Mouse (Mus musculus) gastrocnemius, adult 18-20 months (tissue): ENCODE measurements around the gene Nr1i3. TPM values are rescaled to one million over a fixed set of nuclear protein-coding genes. Genes with fewer than 3 reads are reported as not detected.

ENCODE experiments used
- DNase-seq: peaks from one replicate; pipeline ENCODE4 v3.0.0; 2021; ENCODE audit warnings: low spot score
- total RNA-seq, 2 experiments: library from RNA; stranded (reverse); gene quantifications; 2 replicates each; pipeline ENCODE4 v1.2.3; 2021

Nr1i3 gene
- total RNA-seq, 2 experiments from 2014 or later = not detected

DNA sequence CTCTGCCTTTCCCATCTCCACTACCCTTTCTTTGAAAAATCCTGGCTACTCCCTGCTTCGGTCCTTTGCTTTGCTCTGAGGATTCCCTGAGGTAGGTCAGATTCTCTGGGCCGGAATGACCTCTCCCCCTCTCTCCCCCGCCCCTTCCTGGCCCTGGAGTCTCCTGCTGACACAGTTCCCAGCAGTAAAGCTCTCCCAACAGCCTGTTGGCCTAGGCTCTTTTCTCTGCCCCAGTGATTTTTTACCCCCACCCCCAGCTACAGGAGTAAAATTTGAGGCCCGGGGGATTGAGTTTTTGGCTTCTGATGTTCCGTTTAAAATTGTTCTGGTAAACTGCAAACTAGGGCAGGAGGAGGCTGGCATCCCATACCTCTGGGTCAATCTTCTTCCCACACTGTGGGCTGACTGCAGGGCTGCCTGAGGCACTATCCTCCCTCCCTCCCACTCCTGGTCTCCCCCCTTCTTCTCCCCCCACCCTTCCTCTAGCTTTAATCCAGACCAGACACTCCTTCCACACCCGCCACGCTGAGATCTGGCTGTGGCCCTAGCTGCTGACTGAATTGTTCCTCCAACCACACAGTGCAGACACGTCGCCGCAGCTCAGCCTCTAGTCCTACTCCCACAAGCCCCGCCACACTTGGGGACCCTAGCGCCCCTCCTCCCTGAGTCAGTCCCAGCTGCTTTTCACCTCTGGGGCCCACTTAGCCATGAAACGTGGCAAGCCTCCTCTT is 38.0 kb downstream of the Nr1i3 start:
- no peak for DNase-seq

DNA sequence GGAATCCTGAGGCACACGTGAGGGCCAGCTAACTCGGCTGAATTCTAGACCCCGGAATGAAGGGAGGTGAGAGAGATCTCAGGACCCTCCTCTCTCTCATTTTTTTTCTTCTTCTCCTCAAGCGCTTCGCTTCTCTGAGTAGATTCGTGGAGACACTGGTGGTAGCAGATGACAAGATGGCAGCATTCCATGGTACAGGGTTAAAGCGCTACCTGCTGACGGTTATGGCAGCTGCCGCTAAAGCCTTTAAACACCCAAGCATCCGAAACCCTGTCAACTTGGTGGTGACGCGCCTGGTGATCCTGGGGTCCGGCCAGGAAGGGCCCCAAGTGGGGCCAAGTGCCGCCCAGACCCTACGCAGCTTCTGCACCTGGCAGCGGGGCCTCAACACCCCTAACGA is 38.6 kb downstream of the Nr1i3 start:
- no peak for DNase-seq

DNA sequence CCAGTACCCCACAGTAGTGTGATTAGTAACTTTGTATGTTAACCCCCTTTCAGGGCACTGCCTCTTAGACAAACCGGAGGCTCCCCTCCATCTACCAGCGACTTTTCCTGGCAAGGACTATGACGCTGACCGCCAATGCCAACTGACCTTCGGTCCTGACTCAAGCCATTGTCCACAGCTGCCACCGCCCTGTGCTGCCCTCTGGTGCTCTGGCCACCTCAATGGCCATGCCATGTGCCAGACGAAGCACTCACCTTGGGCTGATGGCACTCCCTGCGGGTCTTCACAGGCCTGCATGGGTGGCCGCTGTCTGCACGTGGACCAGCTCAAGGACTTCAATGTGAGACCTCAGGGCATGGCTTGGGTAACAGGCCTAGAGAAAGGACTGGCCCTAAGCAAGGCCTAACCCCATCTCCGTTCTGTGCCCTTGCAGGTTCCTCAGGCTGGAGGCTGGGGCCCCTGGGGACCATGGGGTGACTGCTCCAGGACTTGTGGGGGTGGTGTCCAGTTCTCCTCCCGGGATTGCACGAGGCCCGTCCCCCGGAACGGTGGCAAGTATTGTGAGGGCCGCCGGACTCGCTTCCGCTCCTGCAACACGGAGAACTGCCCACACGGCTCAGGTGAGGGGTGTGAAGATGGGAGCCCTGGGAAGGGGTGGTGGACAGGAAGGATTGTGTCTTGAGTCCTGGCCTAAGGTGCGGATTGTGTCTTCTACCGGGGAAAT is 42.5 kb downstream of the Nr1i3 start:
- no peak for DNase-seq

DNA sequence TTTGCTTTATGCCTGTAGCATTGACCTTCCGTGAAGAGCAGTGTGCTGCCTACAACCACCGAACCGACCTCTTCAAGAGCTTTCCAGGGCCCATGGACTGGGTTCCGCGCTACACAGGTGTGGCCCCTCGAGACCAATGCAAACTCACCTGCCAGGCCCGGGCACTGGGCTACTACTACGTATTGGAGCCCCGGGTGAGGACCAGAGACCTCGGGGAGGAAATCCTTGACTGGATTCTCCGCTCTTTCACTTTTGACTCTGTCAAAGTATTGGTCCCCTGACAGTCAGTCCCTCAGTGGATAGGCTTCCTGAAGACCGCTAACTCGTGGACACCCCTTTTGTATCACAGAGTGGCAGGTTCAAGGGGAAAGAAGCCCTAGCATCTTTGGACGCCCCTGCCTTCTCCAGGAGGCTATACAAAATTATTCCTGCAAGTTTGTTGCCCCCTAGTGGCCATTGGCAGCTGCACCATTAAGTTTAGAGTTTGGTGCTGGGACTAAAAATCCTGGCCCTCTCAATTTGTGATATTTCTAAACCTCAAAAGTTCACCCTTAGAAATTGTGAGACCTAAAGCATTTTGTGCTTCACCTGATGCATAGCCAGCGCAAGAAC is 43.3 kb downstream of the Nr1i3 start:
- peak; percentile 72 for DNase-seq

DNA sequence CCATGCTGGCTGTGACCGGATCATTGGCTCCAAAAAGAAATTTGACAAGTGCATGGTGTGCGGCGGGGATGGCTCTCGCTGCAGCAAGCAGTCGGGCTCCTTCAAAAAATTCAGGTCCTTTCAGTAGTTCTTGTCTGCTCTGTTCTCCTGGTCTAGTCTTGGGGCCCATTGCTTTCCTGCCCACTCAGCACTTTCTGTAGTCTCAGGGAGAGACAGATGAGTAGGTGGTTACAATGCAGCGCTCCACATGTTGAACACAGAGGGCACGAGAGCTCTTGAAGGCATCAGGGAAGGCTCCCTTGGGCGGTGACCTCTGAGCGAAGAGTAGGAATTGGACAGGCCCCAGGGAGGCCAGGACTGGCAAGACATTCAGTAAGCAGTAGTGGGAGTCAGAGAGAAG is 44.0 kb downstream of the Nr1i3 start:
- DNase-seq = no peak

DNA sequence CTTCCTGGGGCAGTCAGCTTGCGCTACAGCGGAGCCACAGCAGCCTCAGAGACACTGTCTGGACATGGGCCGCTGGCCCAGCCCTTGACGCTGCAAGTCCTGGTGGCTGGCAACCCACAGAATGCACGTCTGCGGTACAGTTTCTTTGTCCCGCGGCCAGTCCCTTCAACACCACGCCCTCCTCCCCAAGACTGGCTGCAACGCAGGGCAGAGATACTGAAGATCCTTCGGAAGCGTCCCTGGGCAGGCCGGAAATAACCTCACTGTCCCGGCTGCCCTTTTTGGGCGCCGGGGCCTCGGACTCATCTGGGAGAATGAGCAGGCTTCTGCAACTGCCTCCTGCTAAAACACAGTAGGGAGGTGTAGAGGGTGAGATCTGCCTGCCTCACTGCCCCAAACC is 45.2 kb downstream of the Nr1i3 start:
- DNase-seq = no peak

DNA sequence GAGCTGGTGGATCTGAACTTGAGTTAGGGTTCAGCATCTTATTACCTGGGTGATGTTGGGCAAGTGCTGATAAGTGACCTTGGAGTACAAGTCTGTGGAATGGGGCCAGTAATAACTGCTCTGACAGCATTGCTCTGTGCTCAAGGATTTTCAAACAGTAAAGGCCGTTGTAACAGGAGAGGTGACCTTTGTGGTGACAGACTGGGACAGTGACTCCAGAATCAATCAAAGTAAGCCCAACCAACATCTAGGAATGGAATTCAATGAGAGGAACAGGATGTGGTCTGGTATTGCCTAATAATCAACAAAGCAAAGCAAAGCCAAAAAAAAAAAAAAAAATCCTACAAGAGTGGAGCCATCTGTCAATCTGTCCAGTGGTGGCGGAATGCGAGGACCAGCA is 46.5 kb downstream of the Nr1i3 start:
- no peak for DNase-seq

DNA sequence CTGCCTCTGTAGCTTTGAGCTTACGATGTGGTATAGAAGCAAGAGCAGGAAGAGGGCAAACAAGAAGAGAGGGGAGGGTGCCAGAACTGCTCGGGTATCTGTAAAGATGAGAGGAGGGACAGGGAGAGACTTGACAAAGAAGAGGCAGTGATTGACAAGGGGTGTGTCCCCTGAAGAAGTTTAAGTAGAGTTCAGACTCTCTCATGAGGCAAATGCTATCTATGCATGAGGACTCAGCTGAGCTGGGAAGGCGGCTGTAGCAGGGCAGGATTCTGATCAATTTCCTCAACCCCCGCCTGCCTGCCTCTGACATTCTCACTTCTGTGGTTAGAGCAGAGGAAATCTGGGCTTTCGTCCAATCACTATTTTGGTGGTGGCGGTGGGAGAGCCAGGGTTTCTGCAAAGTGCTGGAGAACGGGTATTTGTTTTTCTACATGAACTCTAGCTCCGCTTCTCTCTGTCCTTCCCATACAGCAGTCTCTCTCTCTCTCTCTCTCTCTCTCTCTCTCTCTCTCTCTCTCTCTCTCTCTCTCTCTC is 48.9 kb downstream of the Nr1i3 start:
- peak; percentile 73 for DNase-seq

DNA sequence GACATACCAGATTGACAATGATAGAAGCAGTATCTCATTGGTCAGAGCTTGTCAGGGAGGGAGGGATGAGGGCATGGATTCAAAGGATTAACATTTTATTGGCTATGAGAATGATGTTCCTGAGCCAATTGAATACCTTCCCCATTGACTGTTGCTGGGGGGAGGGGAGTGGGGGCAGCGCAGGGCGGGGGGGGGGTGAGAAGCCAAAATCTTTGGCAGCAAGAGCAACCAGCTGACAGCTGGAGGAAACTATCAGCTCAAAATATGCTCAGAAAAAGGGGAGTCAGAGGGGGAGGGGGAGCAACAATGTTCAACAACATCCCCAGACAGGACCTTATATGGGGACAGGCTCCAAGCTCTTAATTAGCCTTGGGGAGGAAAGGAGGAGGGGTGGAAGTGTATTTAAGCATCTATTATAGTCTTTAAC is 49.4 kb downstream of the Nr1i3 start:
- DNase-seq = no peak

DNA sequence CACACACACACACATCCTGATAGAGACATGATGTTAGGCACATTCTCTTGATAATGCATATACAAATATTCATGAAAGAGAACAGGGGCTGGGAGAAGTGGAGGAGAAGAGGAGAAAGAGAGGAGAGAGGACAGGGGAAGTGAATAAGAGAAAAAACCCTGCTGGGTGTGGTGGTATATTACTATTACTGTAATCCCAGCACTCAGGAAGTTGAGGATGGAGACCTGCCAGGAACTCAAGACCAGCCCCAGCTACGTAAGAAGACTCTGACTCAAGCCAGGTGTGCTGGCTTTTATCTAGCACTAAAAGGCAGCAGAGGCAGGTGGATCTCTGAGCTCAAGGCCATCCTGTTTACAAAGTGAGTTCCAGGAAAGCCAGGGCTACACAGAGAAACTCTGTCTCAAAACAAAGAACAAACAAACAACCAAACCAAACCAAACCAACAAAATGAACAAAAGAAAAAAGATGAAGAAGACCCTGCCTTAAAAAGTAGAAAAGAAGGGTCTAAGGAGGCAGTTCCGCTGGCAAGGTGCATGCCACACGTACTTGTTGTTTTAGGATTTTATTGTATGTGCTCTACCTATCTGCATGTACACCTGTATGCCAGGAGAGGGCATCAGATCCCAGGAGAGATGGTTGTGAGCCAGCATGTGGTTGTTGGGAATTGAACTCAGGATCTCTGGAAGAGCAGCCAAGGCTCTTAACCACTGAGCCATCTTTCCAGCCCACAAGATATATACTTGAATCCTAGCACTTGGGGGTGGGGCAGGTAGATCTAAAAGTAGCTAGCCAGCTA is 50.1 kb downstream of the Nr1i3 start:
- DNase-seq = no peak

DNA sequence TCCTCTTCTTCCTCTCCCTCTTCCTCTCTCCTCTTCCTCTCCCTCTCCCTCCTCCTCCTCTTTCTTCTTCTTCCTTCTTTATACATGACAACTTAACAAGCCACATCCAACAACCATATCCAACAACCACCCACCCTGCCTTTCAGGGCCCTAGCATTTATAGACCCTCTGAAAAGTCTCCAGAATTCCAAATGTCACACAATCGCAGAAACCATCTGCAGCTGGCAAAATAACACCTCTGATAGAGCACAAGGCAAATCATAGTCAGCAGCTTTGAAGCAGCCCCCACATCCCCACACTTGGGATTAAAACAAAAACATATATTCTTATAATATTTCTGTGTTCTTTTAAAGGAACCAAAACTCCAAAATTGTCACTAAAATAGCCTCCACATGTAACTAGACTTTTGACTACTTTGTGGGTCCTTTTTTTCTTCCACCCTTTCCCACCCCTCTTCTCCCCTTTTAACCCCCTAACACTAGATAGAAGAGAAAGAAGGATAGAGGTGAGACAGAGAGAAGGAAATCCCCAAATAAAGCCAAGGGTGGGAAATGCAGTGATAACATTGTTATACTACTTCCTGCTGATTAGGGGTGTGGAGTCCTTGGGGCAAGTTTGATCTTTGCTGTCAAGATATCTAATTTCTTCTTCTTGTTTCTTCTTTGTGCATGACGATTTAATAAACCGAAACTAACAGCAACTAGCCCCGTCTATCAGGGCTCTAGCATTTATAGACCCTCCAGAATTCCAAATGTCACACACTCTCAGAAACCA is 52.4 kb downstream of the Nr1i3 start:
- DNase-seq = no peak

DNA sequence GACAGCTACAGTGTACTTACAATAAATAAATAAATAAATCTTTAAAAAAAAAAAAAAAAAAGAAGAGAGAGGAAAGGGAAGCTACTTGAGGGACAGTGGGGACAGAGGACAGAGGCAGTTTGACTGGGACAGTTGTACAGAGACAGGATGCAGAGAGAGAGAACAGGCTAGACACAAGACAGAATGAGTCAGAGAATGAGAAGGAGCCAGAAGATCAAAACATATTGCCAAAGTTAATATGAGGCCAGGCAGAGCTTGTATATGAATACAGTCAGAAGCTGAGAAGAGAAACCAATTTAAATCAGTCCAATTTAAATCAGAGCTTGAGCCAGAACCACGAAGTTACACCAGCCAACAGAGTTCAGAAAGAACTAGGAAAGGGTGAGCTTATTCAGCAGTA is 54.6 kb downstream of the Nr1i3 start:
- no peak for DNase-seq

DNA sequence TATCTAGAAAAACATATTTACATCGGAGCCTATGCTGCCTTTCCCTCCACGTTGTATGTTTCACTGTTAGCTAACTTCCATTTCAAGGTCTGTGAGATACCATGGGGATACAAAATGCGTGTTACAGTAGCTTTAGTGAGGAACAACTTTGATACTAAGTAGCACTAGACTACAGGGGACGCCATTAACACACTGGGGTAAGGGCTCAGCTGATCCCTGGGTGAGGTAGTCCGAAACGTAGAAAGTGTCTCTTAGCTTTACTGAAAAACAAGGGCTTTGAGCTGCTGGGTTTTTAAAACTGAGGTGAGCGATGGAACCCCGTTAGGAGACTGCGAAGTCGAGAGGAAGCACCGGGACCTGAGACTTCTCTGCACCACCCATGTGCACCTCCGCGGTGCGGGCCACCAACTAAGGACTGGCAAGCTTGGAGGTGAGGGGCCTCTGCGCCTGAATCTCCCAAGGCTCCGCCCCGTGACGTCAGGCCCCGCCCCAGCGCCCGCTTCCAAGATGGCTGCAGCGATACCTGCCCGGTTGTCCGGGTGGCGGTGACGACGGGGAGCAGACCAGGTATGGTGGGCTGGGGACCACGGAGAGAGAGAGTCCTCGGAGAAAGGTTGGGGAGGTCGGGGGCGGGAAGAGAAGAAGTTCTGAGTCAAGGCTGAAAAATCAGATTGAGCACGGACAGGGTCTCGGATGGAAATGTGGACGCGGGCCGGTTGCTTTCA is 56.2 kb downstream of the Nr1i3 start, which contains the start of gene B4galt3:
Gene B4galt3 (plus strand): TSS at position 481 of the 725 bp plus-strand sequence.
- DNase-seq = peak; percentile 96

Other genes with a start within 250 kb of the Nr1i3 start
- gene Fcgr2b, start 237.4 kb upstream of the Nr1i3 start, total RNA-seq = 1 to 10 TPM; 2.3 to 2.4 TPM
- gene Fcgr4, start 195.1 kb upstream of the Nr1i3 start, total RNA-seq = not detected
- gene Fcgr3, start 149.0 kb upstream of the Nr1i3 start, total RNA-seq = 1 to 10 TPM; 1.8 to 4.4 TPM
- gene Cfap126, start 100.1 kb upstream of the Nr1i3 start, total RNA-seq = 1 to 10 TPM; 1.2 to 2.0 TPM
- 100 to 1,000 TPM; 667 to 772 TPM for gene Sdhc, start 63.4 kb upstream of the Nr1i3 start, total RNA-seq
- 10 to 100 TPM; 28.7 to 29.5 TPM for gene Mpz, start 63.3 kb upstream of the Nr1i3 start, total RNA-seq
- 100 to 1,000 TPM in 1 of 2 experiments, 10 to 100 TPM in 1; 36.1 to 133 TPM for gene Pcp4l1, start 17.7 kb upstream of the Nr1i3 start, total RNA-seq
- gene Tomm40l, start 8.5 kb downstream of the Nr1i3 start, total RNA-seq = 10 to 100 TPM; 47.6 to 51.7 TPM
- 1 to 10 TPM in 1 of 2 experiments, not detected in 1; 7.5 TPM for gene Apoa2, start 11.1 kb downstream of the Nr1i3 start, total RNA-seq
- gene Fcer1g, start 20.4 kb downstream of the Nr1i3 start, total RNA-seq = 1 to 10 TPM; 2.2 to 4.9 TPM
- gene Adamts4, start 36.5 kb downstream of the Nr1i3 start, total RNA-seq = under 1 TPM; 0.48 to 0.90 TPM
- 100 to 1,000 TPM; 804 to 821 TPM for gene Ndufs2, start 37.4 kb downstream of the Nr1i3 start, total RNA-seq
- 10 to 100 TPM; 12.0 to 13.0 TPM for gene B4galt3, start 56.4 kb downstream of the Nr1i3 start, total RNA-seq
- 1 to 10 TPM; 7.8 to 7.9 TPM for gene Ppox, start 67.2 kb downstream of the Nr1i3 start, total RNA-seq
- gene Usp21, start 74.0 kb downstream of the Nr1i3 start, total RNA-seq = 10 to 100 TPM; 15.1 to 19.3 TPM
- gene Ufc1, start 81.1 kb downstream of the Nr1i3 start, total RNA-seq = 10 to 100 TPM; 85.7 to 96.8 TPM
- 10 to 100 TPM; 28.1 to 35.8 TPM for gene Dedd, start 115.2 kb downstream of the Nr1i3 start, total RNA-seq
- gene Nit1, start 131.7 kb downstream of the Nr1i3 start, total RNA-seq = 10 to 100 TPM; 26.0 to 28.9 TPM
- 100 to 1,000 TPM; 110 to 128 TPM for gene Pfdn2, start 131.7 kb downstream of the Nr1i3 start, total RNA-seq
- not detected for gene Klhdc9, start 146.8 kb downstream of the Nr1i3 start, total RNA-seq
- gene Nectin4, start 156.1 kb downstream of the Nr1i3 start, total RNA-seq = not detected
- under 1 TPM; 0.53 to 0.90 TPM for gene Arhgap30, start 175.0 kb downstream of the Nr1i3 start, total RNA-seq
- 10 to 100 TPM; 24.7 to 26.1 TPM for gene Usf1, start 197.3 kb downstream of the Nr1i3 start, total RNA-seq
- gene Tstd1, start 204.9 kb downstream of the Nr1i3 start, total RNA-seq = under 1 TPM; 0.48 to 0.93 TPM
- gene F11r, start 223.6 kb downstream of the Nr1i3 start, total RNA-seq = 1 to 10 TPM; 3.7 to 7.0 TPM